Mouse (Mus musculus) MEL (cell line): ENCODE data around the gene Cacnb3. TPM values are rescaled to one million over a fixed set of nuclear protein-coding genes. Genes with fewer than 3 reads are reported as not detected.
A peak's percentile ranks its signal among the peaks of the same experiment; 100 is the strongest.

Experiments
- DNase-seq: peaks from one replicate; pipeline ENCODE4 v3.0.0; 2011; ENCODE audit warnings: low read depth, low spot score
- H3K27ac ChIP-seq: 2 replicates; pipeline ENCODE4 v1.5.1; 2012; ENCODE audit warnings: low read depth, mild to moderate bottlenecking, control low read depth, low read length, moderate library complexity; ENCODE audit not compliant: control insufficient read depth
- H3K27me3 ChIP-seq, 2 experiments: fragments of 150-350 bp in 1 of 2; sonication (generic) in 1 of 2; 2 replicates each; pipeline ENCODE4 v1.6.1; 2012; ENCODE audit warnings: low read length in 2 of 2, mild to moderate bottlenecking in 2 of 2, improper control_type of control experiment in 1 of 2, moderate library complexity in 1 of 2; ENCODE audit not compliant: insufficient read depth in 2 of 2, control insufficient read depth in 1 of 2
- H3K36me3 ChIP-seq, 2 experiments: 2 replicates each; pipeline ENCODE4 v1.6.1; 2012 to 2014; ENCODE audit warnings: low read length in 2 of 2, improper control_type of control experiment in 1 of 2, inconsistent platforms in 1 of 2, mild to moderate bottlenecking in 1 of 2; ENCODE audit not compliant: insufficient read depth in 2 of 2, control insufficient read depth in 1 of 2
- H3K4me1 ChIP-seq, 2 experiments: fragments of 150-350 bp in 1 of 2; sonication (generic) in 1 of 2; 2 replicates each; pipeline ENCODE4 v1.6.1; 2012; ENCODE audit warnings: low read length in 2 of 2, improper control_type of control experiment in 1 of 2, mild to moderate bottlenecking in 1 of 2; ENCODE audit not compliant: insufficient read depth in 2 of 2, control insufficient read depth in 1 of 2
- H3K4me3 ChIP-seq, 2 experiments: fragments of 150-350 bp in 1 of 2; sonication (generic) in 1 of 2; 2 replicates each; pipeline ENCODE4 v1.5.1; 2012; ENCODE audit warnings: low read depth in 2 of 2, low read length in 2 of 2, mild to moderate bottlenecking in 2 of 2, moderate library complexity in 2 of 2, control low read depth in 1 of 2, improper control_type of control experiment in 1 of 2; ENCODE audit not compliant: control insufficient read depth in 1 of 2, insufficient read depth in 1 of 2
- H3K79me2 ChIP-seq: 2 replicates; pipeline ENCODE4 v1.6.1; 2012; ENCODE audit warnings: mild to moderate bottlenecking, low read length, moderate library complexity; ENCODE audit not compliant: control insufficient read depth, poor library complexity, insufficient read depth
- H3K9ac ChIP-seq: 2 replicates; pipeline ENCODE4 v1.6.1; 2012; ENCODE audit warnings: low read depth, mild to moderate bottlenecking, control low read depth, low read length, moderate library complexity; ENCODE audit not compliant: control insufficient read depth, poor library complexity, severe bottlenecking
- H3K9me3 ChIP-seq: fragments of 150-350 bp; sonication (generic); replicated peaks from 2 replicates; pipeline ENCODE4 v1.6.1; 2012; ENCODE audit warnings: mild to moderate bottlenecking, low read length, improper control_type of control experiment, moderate library complexity; ENCODE audit not compliant: insufficient read depth
- BHLHE40 ChIP-seq: IDR thresholded peaks from 2 replicates; pipeline ENCODE4 v1.6.1; 2012; ENCODE audit warnings: low read depth, mild to moderate bottlenecking, inconsistent platforms, low read length, improper control_type of control experiment, borderline replicate concordance
- CHD1 ChIP-seq: IDR thresholded peaks from 2 replicates; pipeline ENCODE4 v1.6.1; 2012; ENCODE audit warnings: low read depth, mild to moderate bottlenecking, inconsistent platforms, low read length, improper control_type of control experiment
- CHD2 ChIP-seq: IDR thresholded peaks from 2 replicates; pipeline ENCODE4 v1.6.1; 2011; ENCODE audit warnings: low read length, improper control_type of control experiment
- CTCF ChIP-seq, 3 experiments: IDR thresholded peaks in 2 of 3; conservative IDR thresholded peaks in 1 of 3; 2 replicates each; pipeline ENCODE4 v1.5.1; 2011 to 2012; ENCODE audit warnings: low read length in 3 of 3, low read depth in 2 of 3, mild to moderate bottlenecking in 2 of 3, improper control_type of control experiment in 1 of 3, inconsistent platforms in 1 of 3, mixed read lengths in 1 of 3, moderate library complexity in 1 of 3; ENCODE audit not compliant: control insufficient read depth in 1 of 3, insufficient read depth in 1 of 3, poor library complexity in 1 of 3, severe bottlenecking in 1 of 3
- E2F4 ChIP-seq: IDR thresholded peaks from 2 replicates; pipeline ENCODE4 v1.6.1; 2011; ENCODE audit warnings: low read depth, low read length, improper control_type of control experiment, borderline replicate concordance
- ELF1 ChIP-seq: IDR thresholded peaks from 2 replicates; pipeline ENCODE4 v1.6.1; 2014; ENCODE audit warnings: low read depth, mild to moderate bottlenecking, inconsistent platforms, low read length, improper control_type of control experiment, moderate library complexity
- EP300 ChIP-seq, 2 experiments: IDR thresholded peaks; 2 replicates each; pipeline ENCODE4 v1.6.1; 2011; ENCODE audit warnings: improper control_type of control experiment in 2 of 2, low read length in 2 of 2, low read depth in 1 of 2, mild to moderate bottlenecking in 1 of 2
- ETS1 ChIP-seq: IDR thresholded peaks from 2 replicates; pipeline ENCODE4 v1.6.1; 2012; ENCODE audit warnings: low read depth, mild to moderate bottlenecking, inconsistent platforms, low read length, improper control_type of control experiment, moderate library complexity
- GABPA ChIP-seq: IDR thresholded peaks from 2 replicates; pipeline ENCODE4 v1.6.1; 2012; ENCODE audit warnings: low read depth, mild to moderate bottlenecking, inconsistent platforms, low read length, improper control_type of control experiment, moderate library complexity
- HCFC1 ChIP-seq: IDR thresholded peaks from 2 replicates; pipeline ENCODE4 v1.6.1; 2012; ENCODE audit warnings: low read depth, mild to moderate bottlenecking, inconsistent platforms, low read length, improper control_type of control experiment, moderate library complexity
- KAT2A ChIP-seq: conservative IDR thresholded peaks from 2 replicates; pipeline ENCODE4 v1.6.1; 2012; ENCODE audit warnings: low read depth, low read length, improper control_type of control experiment, inconsistent platforms
- MAFK ChIP-seq: IDR thresholded peaks from 2 replicates; pipeline ENCODE4 v1.6.1; 2011; ENCODE audit warnings: low read depth, mild to moderate bottlenecking, low read length, improper control_type of control experiment, borderline replicate concordance
- MAX ChIP-seq: IDR thresholded peaks from 2 replicates; pipeline ENCODE4 v1.6.1; 2011; ENCODE audit warnings: low read length, improper control_type of control experiment
- MAZ ChIP-seq: IDR thresholded peaks from 2 replicates; pipeline ENCODE4 v1.6.1; 2012; ENCODE audit warnings: low read depth, mild to moderate bottlenecking, inconsistent platforms, low read length, improper control_type of control experiment
- MEF2A ChIP-seq: IDR thresholded peaks from 2 replicates; pipeline ENCODE4 v1.6.1; 2014; ENCODE audit warnings: low read depth, mild to moderate bottlenecking, inconsistent platforms, low read length, improper control_type of control experiment; ENCODE audit not compliant: poor library complexity, insufficient replicate concordance, severe bottlenecking; ENCODE audit errors: extremely low read depth
- MXI1 ChIP-seq: IDR thresholded peaks from 2 replicates; pipeline ENCODE4 v1.6.1; 2011; ENCODE audit warnings: mild to moderate bottlenecking, low read depth, low read length, improper control_type of control experiment
- MYC ChIP-seq: IDR thresholded peaks from 2 replicates; pipeline ENCODE4 v1.6.1; 2011; ENCODE audit warnings: low read depth, mild to moderate bottlenecking, low read length, improper control_type of control experiment, moderate library complexity
- NELFE ChIP-seq: IDR thresholded peaks from 2 replicates; pipeline ENCODE4 v1.6.1; 2011; ENCODE audit warnings: low read depth, low read length, improper control_type of control experiment
- NRF1 ChIP-seq: IDR thresholded peaks from 2 replicates; pipeline ENCODE4 v1.6.1; 2014; ENCODE audit warnings: low read depth, mild to moderate bottlenecking, inconsistent platforms, low read length, improper control_type of control experiment, moderate library complexity; ENCODE audit not compliant: poor library complexity, insufficient read depth, severe bottlenecking
- POLR2A ChIP-seq, 2 experiments: IDR thresholded peaks; 2 replicates each; pipeline ENCODE4 v1.6.1; 2011 to 2012; ENCODE audit warnings: low read length in 2 of 2, mild to moderate bottlenecking in 2 of 2, control low read depth in 1 of 2, improper control_type of control experiment in 1 of 2, low read depth in 1 of 2, moderate library complexity in 1 of 2; ENCODE audit not compliant: control insufficient read depth in 1 of 2, insufficient read depth in 1 of 2, poor library complexity in 1 of 2
- POLR2AphosphoS2 ChIP-seq: IDR thresholded peaks from 2 replicates; pipeline ENCODE4 v1.6.1; 2011; ENCODE audit warnings: low read length, improper control_type of control experiment
- RAD21 ChIP-seq: IDR thresholded peaks from 2 replicates; pipeline ENCODE4 v1.6.1; 2011; ENCODE audit warnings: mild to moderate bottlenecking, low read depth, low read length, improper control_type of control experiment
- RCOR1 ChIP-seq: IDR thresholded peaks from 2 replicates; pipeline ENCODE4 v1.6.1; 2012; ENCODE audit warnings: low read depth, mild to moderate bottlenecking, inconsistent platforms, low read length, improper control_type of control experiment
- SIN3A ChIP-seq: IDR thresholded peaks from 2 replicates; pipeline ENCODE4 v1.6.1; 2012; ENCODE audit warnings: low read length, improper control_type of control experiment, inconsistent platforms
- SMC3 ChIP-seq: IDR thresholded peaks from 2 replicates; pipeline ENCODE4 v1.6.1; 2011; ENCODE audit warnings: low read depth, low read length, improper control_type of control experiment
- TAL1 ChIP-seq: IDR thresholded peaks from 2 replicates; pipeline ENCODE4 v1.6.1; 2012; ENCODE audit warnings: mild to moderate bottlenecking, inconsistent platforms, low read length, moderate library complexity, mixed read lengths
- TBP ChIP-seq: IDR thresholded peaks from 2 replicates; pipeline ENCODE4 v1.8.0; 2011; ENCODE audit warnings: low read depth, low read length, improper control_type of control experiment
- TCF12 ChIP-seq: IDR thresholded peaks from 2 replicates; pipeline ENCODE4 v1.6.1; 2014; ENCODE audit warnings: low read depth, mild to moderate bottlenecking, inconsistent platforms, low read length, improper control_type of control experiment, moderate library complexity
- UBTF ChIP-seq: IDR thresholded peaks from 2 replicates; pipeline ENCODE4 v1.6.1; 2012; ENCODE audit warnings: low read depth, mild to moderate bottlenecking, inconsistent platforms, low read length, improper control_type of control experiment, moderate library complexity, borderline replicate concordance; ENCODE audit not compliant: insufficient read depth
- USF1 ChIP-seq: IDR thresholded peaks from 2 replicates; pipeline ENCODE4 v1.6.1; 2014; ENCODE audit warnings: low read depth, mild to moderate bottlenecking, inconsistent platforms, low read length, improper control_type of control experiment, moderate library complexity
- USF2 ChIP-seq, 2 experiments: IDR thresholded peaks; 2 replicates each; pipeline ENCODE4 v1.6.1; 2011 to 2012; ENCODE audit warnings: improper control_type of control experiment in 2 of 2, low read length in 2 of 2, borderline replicate concordance in 1 of 2, inconsistent platforms in 1 of 2, low read depth in 1 of 2, mild to moderate bottlenecking in 1 of 2; ENCODE audit not compliant: insufficient read depth in 1 of 2
- ZC3H11A ChIP-seq: IDR thresholded peaks from 2 replicates; pipeline ENCODE4 v1.6.1; 2012; ENCODE audit warnings: low read depth, mild to moderate bottlenecking, inconsistent platforms, low read length, improper control_type of control experiment
- ZMIZ1 ChIP-seq: IDR thresholded peaks from 2 replicates; pipeline ENCODE4 v1.6.1; 2012; ENCODE audit warnings: low read depth, mild to moderate bottlenecking, inconsistent platforms, low read length, improper control_type of control experiment, moderate library complexity
- ZNF384 ChIP-seq: IDR thresholded peaks from 2 replicates; pipeline ENCODE4 v1.6.1; 2012; ENCODE audit warnings: low read depth, mild to moderate bottlenecking, inconsistent platforms, low read length, improper control_type of control experiment
- polyA plus RNA-seq, 2 experiments: library from polyadenylated mRNA; stranded (reverse) in 1 of 2; unstranded in 1 of 2; fragments of >175 nt in 1 of 2; fragments of >200 nt in 1 of 2; gene quantifications; 2 replicates each; pipeline versions ENCODE4 v1.2.1 to v1.2.4; 2012; ENCODE audit warnings: low replicate concordance in 2 of 2, low read depth in 1 of 2; ENCODE audit not compliant: insufficient read length in 2 of 2, insufficient read depth in 1 of 2, missing spikeins in 1 of 2
- total RNA-seq: library from RNA; depleted of rRNA; stranded (reverse); fragments of 300-350 nt; gene quantifications from 2 replicates; pipeline ENCODE4 v1.2.3, GENCODE M21; 2012

Cacnb3 gene
- total and polyA plus RNA-seq, 3 experiments, result 1.4 to 8.5 TPM; not detected in 1

DNA sequence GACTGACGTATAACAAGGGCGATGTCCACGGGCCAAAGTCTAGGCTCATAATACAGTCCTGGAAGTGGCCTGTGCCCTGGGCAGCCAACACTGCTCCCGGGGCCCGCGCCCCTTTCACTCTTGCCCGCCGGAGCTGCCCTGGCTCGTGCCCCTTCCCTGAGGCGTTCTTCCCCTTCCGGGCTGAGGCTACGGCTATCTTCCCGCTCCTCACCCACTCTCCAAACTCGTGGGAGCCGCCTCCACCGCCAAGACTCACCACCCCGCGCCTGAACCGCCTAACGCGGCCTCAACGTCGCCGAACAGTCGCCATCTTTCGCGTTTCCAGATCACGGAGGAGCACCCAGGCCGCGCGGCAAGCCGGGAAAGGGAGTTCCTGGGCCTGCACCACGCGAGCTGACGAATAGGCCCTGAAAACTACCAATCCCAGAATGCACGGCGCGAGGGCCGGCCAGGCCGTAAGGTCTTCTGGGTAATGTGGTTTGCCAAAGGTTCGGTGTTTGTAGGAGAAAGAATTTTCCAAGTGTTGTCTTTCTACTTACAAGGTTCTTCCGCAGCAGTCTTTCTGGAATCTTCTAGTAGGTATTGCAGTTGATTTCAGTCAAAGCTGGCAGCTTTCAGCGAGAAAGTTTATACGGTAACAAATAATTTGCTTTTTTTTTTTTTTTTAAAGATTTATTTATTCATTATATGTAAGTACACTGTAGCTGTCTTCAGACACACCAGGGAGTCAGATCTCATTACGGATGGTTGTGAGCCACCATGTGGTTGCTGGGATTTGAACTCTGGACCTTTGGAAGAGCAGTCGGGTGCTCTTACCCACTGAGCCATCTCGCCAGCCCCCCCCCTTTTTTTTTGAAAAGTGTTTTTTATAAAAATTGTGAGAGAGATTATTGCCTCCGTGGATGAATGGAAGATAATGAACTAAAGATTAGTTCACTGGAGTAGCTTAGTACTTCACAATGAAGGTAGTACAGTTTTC is 32.2 kb downstream of the Cacnb3 start, which contains the start of gene Ddx23:
Gene Ddx23, minus strand, starts transcription at position 328 of the 979 bp plus-strand sequence.
- DNase-seq, result peak; percentile 100
- Histone ChIP-seq H3K4me1 (peaks cover 8 to 12% of the 10 kb centered on the region in 2 experiments; a peak in 3 of 4 replicates), H3K9me3 (no peaks in the 10 kb centered on the region), H3K9ac (peak within 1 kb of the TSS; percentile 92), H3K36me3 (peaks cover 1 to 16% of the 10 kb centered on the region in 2 experiments), H3K79me2 (peaks cover 28% of the 10 kb centered on the region), H3K27me3 (no peaks in the 10 kb centered on the region), H3K27ac (peak within 1 kb of the TSS; percentile 96), H3K4me3 (peak within 1 kb of the TSS; percentile 74 to 83)
- TF ChIP-seq TCF12 (peak; percentile 84), MEF2A (no peak), CHD2 (peak; percentile 92), RCOR1 (0 out of 2 replicates have a peak, but pooled peaks have one; percentile 6), ZMIZ1 (peak; percentile 72), SIN3A (peak; percentile 94), BHLHE40 (no peak), ZC3H11A (no peak), ELF1 (peak; percentile 84), UBTF (peak; percentile 38; the same call in 1 of the 2 replicates), MAZ (peak; percentile 62; the same call in 1 of the 2 replicates), MAFK (no peak), CHD1 (no peak; the same call in 1 of the 2 replicates), USF1 (peak; percentile 58), KAT2A (peak; percentile 99), ZNF384 (peak; percentile 86), NELFE (peak; percentile 93), TAL1 (no peak), RAD21 (no peak), MYC (peak; percentile 86), ETS1 (no peak; the same call in 1 of the 2 replicates), USF2 (IDR thresholded peaks at IDR 0.05; ENCODE audit: borderline replicate concordance in 1 of 2, insufficient read depth in 1 of 2, low read depth in 1 of 2, low read length in 2 of 2) (no peak), CTCF (IDR thresholded peaks at IDR 0.05 in 2 of 3, conservative IDR thresholded peaks at IDR 0.05 in 1 of 3; ENCODE audit: control insufficient read depth in 1 of 3, insufficient read depth in 1 of 3, low read depth in 2 of 3, low read length in 3 of 3, poor library complexity in 1 of 3, severe bottlenecking in 1 of 3) (no peak), HCFC1 (peak; percentile 96), GABPA (peak; percentile 59; the same call in 1 of the 2 replicates), POLR2AphosphoS2 (peak; percentile 92), SMC3 (peak; percentile 8; the same call in 1 of the 2 replicates), TBP (peak; percentile 85), MAX (peak; percentile 76), MXI1 (peak; percentile 78), POLR2A (IDR thresholded peaks at IDR 0.05; ENCODE audit: control insufficient read depth in 1 of 2, insufficient read depth in 1 of 2, low read depth in 1 of 2, low read length in 2 of 2, poor library complexity in 1 of 2) (peak; percentile 92 to 97; a peak in 3 of 4 replicates), EP300 (IDR thresholded peaks at IDR 0.05; ENCODE audit: low read depth in 1 of 2, low read length in 2 of 2) (peak in 1 of 2 experiments; percentile 52; a peak in 1 of 4 replicates), NRF1 (peak; percentile 57), E2F4 (no peak; the same call in 1 of the 2 replicates)
